Mouse (Mus musculus): ENCODE data around the gene Fbxo27.

DNA sequence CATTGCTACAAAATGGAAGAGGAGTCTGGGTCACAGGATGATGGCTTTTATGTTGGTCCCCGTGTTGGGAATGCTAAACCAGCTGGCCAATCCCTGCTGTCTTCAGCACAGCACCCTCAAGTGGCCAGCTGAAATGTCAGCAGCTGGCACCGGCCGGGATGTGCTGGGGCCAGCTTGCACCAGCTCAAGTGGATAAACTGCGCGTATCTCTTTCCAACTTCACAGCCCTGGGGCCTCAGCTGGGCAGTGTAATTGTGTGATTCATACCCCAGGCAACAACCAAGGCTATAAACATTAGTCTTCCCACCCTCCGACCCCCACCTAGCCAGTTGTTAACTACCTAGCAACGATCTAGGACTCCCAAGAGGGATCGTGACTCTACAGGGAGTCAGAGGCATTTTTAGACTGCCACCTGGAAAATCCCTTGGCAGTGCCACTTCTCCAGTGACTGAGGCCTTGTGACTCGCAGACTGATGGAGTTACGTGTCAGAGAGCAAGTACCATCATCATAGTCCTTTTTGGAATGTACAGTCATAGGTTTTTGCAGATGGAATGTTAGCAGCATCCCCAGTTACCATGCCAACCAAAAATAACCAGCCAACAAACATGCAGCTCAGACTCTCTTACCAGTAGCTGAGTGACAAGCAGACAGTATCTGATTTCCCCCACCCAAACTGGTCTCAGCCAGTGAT is 35.1 kb downstream of the Fbxo27 start:
- no peak for TF ChIP-seq CTCF (IDR thresholded peaks at IDR 0.05; ENCODE audit: control insufficient read depth, insufficient read depth, insufficient read length)
- TF ChIP-seq MYOG (IDR thresholded peaks at IDR 0.05; ENCODE audit: control insufficient read depth, extremely low read depth, insufficient read length), result no peak
- no peak for TF ChIP-seq MAX (IDR thresholded peaks at IDR 0.05)
- TF ChIP-seq FOSL1 (IDR thresholded peaks at IDR 0.05; ENCODE audit: insufficient read depth, low read length, poor library complexity, severe bottlenecking), result no peak
- TF ChIP-seq USF1 (IDR thresholded peaks at IDR 0.05; ENCODE audit: low read depth), result no peak
- TF ChIP-seq CEBPB (IDR thresholded peaks at IDR 0.05; ENCODE audit: low read depth), result no peak

Measured in C2C12 (cell line).